Comparison of ENCODE assay signal across 8 mouse cellular contexts in genomic region chr10:34280591-34281175, GRCm38 (mm10). TPM values are rescaled to one million over a fixed set of nuclear protein-coding genes. Genes with fewer than 3 reads are reported as not detected.
DNase-seq lines count a peak whose midpoint lies in the region; ATAC-seq and TF ChIP-seq lines count a peak whose summit lies in the region.

No protein-coding gene starts in this region.

- no peak for TF ChIP-seq EP300 in liver, embryonic 14.5 days (IDR thresholded peaks at IDR 0.05; ENCODE audit: low read depth)

- 26% methylated on average over 13 of the region's 13 CpGs for WGBS in heart, embryonic 11.5 days (ENCODE audit: insufficient replicate concordance)
- 28% methylated on average over 13 of the region's 13 CpGs for WGBS in kidney, embryonic 15.5 days
- 16% methylated on average over 13 of the region's 13 CpGs for WGBS in liver, embryonic 14.5 days (ENCODE audit: insufficient replicate concordance)
- WGBS in neural tube, embryonic 11.5 days, result 28% methylated on average over 13 of the region's 13 CpGs

- TF ChIP-seq CTCF in liver, embryonic 14.5 days (IDR thresholded peaks at IDR 0.05; ENCODE audit: low read depth), result peak; percentile 72

- peak overlapping the region; percentile 25 for H3K4me3 ChIP-seq in heart, embryonic 11.5 days (ENCODE audit: low read depth, low read length)
- H3K4me3 ChIP-seq in kidney, embryonic 15.5 days (replicated peaks), result peak overlapping the region; percentile 28
- H3K4me3 ChIP-seq in liver, embryonic 14.5 days (ENCODE audit: insufficient read depth in 1 of 2, low read depth in 2 of 2, low read length in 2 of 2), result peak overlapping the region; percentile 79 to 97
- H3K4me3 ChIP-seq in neural tube, embryonic 11.5 days (ENCODE audit: low read depth, low read length), result no peak overlapping the region

- no peak overlapping the region for H3K27ac ChIP-seq in heart, embryonic 11.5 days (ENCODE audit: low read depth, low read length)
- no peak overlapping the region for H3K27ac ChIP-seq in kidney, embryonic 15.5 days
- H3K27ac ChIP-seq in liver, embryonic 14.5 days, result no peak overlapping the region
- H3K27ac ChIP-seq in neural tube, embryonic 11.5 days (ENCODE audit: low read depth, low read length), result no peak overlapping the region

- peak overlapping the region; percentile 57 for H3K4me2 ChIP-seq in heart, embryonic 11.5 days
- H3K4me2 ChIP-seq in kidney, embryonic 15.5 days, result peak overlapping the region; percentile 56
- H3K4me2 ChIP-seq in liver, embryonic 14.5 days (ENCODE audit: low read depth), result peak overlapping the region; percentile 83
- H3K4me2 ChIP-seq in neural tube, embryonic 11.5 days (ENCODE audit: low read depth), result 0 out of 2 replicates have a peak overlapping the region, but pooled peaks have one; percentile 4

- peak; percentile 20; the same call in 1 of the 2 replicates for ATAC-seq in common myeloid progenitor, adult 5-6 weeks (replicated peaks; ENCODE audit: low read depth, poor library complexity, severe bottlenecking)
- no peak for ATAC-seq in heart, embryonic 11.5 days (replicated peaks; ENCODE audit: insufficient number of reproducible peaks, low FRiP score, low TSS enrichment)
- ATAC-seq in kidney, embryonic 15.5 days (replicated peaks; ENCODE audit: low FRiP score), result no peak
- no peak for ATAC-seq in liver, embryonic 14.5 days (ENCODE audit: insufficient read depth)
- no peak for ATAC-seq in neural tube, embryonic 11.5 days (ENCODE audit: insufficient read depth, low FRiP score, low TSS enrichment)

- DNase-seq in 416B (ENCODE audit: low read depth), result peak; percentile 84
- peak; percentile 92 for DNase-seq in MN1 (ENCODE audit: low spot score)
- peak; percentile 54 to 67 (median 58) for DNase-seq in liver, embryonic 14.5 days (ENCODE audit: low read depth in 3 of 3, low spot score in 3 of 3)
- peak; percentile 53 for DNase-seq in neural tube, embryonic 11.5 days (ENCODE audit: low spot score)
- no peak for DNase-seq in urinary bladder, adult 2 months (ENCODE audit: low spot score)

- H3K27me3 ChIP-seq in heart, embryonic 11.5 days (ENCODE audit: control insufficient read depth, insufficient read depth, low read length), result no peaks in the 10 kb centered on the region
- peaks cover 10% of the 10 kb centered on the region; the same call in 1 of the 2 replicates for H3K27me3 ChIP-seq in kidney, embryonic 15.5 days
- H3K27me3 ChIP-seq in liver, embryonic 14.5 days (ENCODE audit: control insufficient read depth, insufficient read depth, low read length), result no peaks in the 10 kb centered on the region
- no peaks in the 10 kb centered on the region for H3K27me3 ChIP-seq in neural tube, embryonic 11.5 days (ENCODE audit: control insufficient read depth, insufficient read depth, low read length)

- H3K36me3 ChIP-seq in heart, embryonic 11.5 days (ENCODE audit: control insufficient read depth, insufficient read depth, low read length), result no peaks in the 10 kb centered on the region
- H3K36me3 ChIP-seq in kidney, embryonic 15.5 days, result no peaks in the 10 kb centered on the region
- H3K36me3 ChIP-seq in liver, embryonic 14.5 days (replicated peaks; ENCODE audit: control insufficient read depth, insufficient read depth, low read depth), result no peaks in the 10 kb centered on the region
- no peaks in the 10 kb centered on the region for H3K36me3 ChIP-seq in neural tube, embryonic 11.5 days (ENCODE audit: control insufficient read depth, insufficient read depth, low read length)

- peaks cover 11% of the 10 kb centered on the region for H3K4me1 ChIP-seq in heart, embryonic 11.5 days (ENCODE audit: control insufficient read depth, insufficient read depth, low read length)
- H3K4me1 ChIP-seq in kidney, embryonic 15.5 days, result peaks cover 18% of the 10 kb centered on the region
- H3K4me1 ChIP-seq in liver, embryonic 14.5 days (replicated peaks; ENCODE audit: control insufficient read depth in 2 of 2, insufficient read depth in 2 of 2, low read length in 1 of 2), result peaks cover 10 to 11% of the 10 kb centered on the region in 2 experiments
- H3K4me1 ChIP-seq in neural tube, embryonic 11.5 days (ENCODE audit: control insufficient read depth, insufficient read depth, low read length), result peaks cover 8% of the 10 kb centered on the region

- H3K9ac ChIP-seq in heart, embryonic 11.5 days (ENCODE audit: low read depth, low read length), result no peak overlapping the region
- H3K9ac ChIP-seq in kidney, embryonic 15.5 days, result no peak overlapping the region
- H3K9ac ChIP-seq in liver, embryonic 14.5 days (replicated peaks), result no peak overlapping the region; the same call in 1 of the 2 replicates
- no peak overlapping the region for H3K9ac ChIP-seq in neural tube, embryonic 11.5 days (ENCODE audit: low read length)

- no peaks in the 10 kb centered on the region for H3K9me3 ChIP-seq in heart, embryonic 11.5 days (replicated peaks; ENCODE audit: control insufficient read depth, low read length)
- no peaks in the 10 kb centered on the region for H3K9me3 ChIP-seq in kidney, embryonic 15.5 days (replicated peaks)
- H3K9me3 ChIP-seq in liver, embryonic 14.5 days (ENCODE audit: control insufficient read depth, low read length), result no peaks in the 10 kb centered on the region
- no peaks in the 10 kb centered on the region for H3K9me3 ChIP-seq in neural tube, embryonic 11.5 days (ENCODE audit: control insufficient read depth, low read length)

RNA-seq across cellular contexts. Expression of gene Tspyl1, which starts 1.3 kb away (rescaled TPM):
- 54.7 and 57.7 TPM in 2 replicates for total RNA-seq in common myeloid progenitor, adult 5-6 weeks (2017)
- 52.7 and 57.3 TPM in 2 replicates for polyA plus RNA-seq in heart, embryonic 11.5 days (2014; fragmentation: Nextera tagmentation; extraction: Ambion mirVana)
- 64.8 and 67.1 TPM in 2 replicates for polyA plus RNA-seq in kidney, embryonic 15.5 days (2015; fragmentation: Nextera tagmentation; extraction: Ambion mirVana)
- 8.4 and 11.2 TPM in 2 replicates for polyA plus RNA-seq in liver, embryonic 14.5 days (2012; rRNA removed)
- 13.0 and 13.5 TPM in 2 replicates for polyA plus RNA-seq in liver, embryonic 14.5 days (2014; fragmentation: Nextera tagmentation; extraction: Ambion mirVana)
- polyA plus RNA-seq in neural tube, embryonic 11.5 days (2014; fragmentation: Nextera tagmentation; extraction: Ambion mirVana), result 72.9 and 74.7 TPM in 2 replicates
- polyA plus RNA-seq in urinary bladder, adult 2 months (2012; rRNA removed), result 52.8 and 58.2 TPM in 2 replicates

RNA-seq across cellular contexts. Expression of gene Tspyl4, which starts 16.6 kb away (rescaled TPM):
- 1.7 and 1.8 TPM in 2 replicates for total RNA-seq in common myeloid progenitor, adult 5-6 weeks (2017)
- polyA plus RNA-seq in heart, embryonic 11.5 days (2014; fragmentation: Nextera tagmentation; extraction: Ambion mirVana), result 6.3 and 9.5 TPM in 2 replicates
- 11.2 and 14.8 TPM in 2 replicates for polyA plus RNA-seq in kidney, embryonic 15.5 days (2015; fragmentation: Nextera tagmentation; extraction: Ambion mirVana)
- polyA plus RNA-seq in liver, embryonic 14.5 days (2012; rRNA removed), result 0.29 and 0.42 TPM in 2 replicates
- polyA plus RNA-seq in liver, embryonic 14.5 days (2014; fragmentation: Nextera tagmentation; extraction: Ambion mirVana), result 0.19 and 0.48 TPM in 2 replicates
- 38.6 and 40.4 TPM in 2 replicates for polyA plus RNA-seq in neural tube, embryonic 11.5 days (2014; fragmentation: Nextera tagmentation; extraction: Ambion mirVana)
- 11.1 and 15.2 TPM in 2 replicates for polyA plus RNA-seq in urinary bladder, adult 2 months (2012; rRNA removed)

Comparison
In these comparisons a context has a peak if more than half of its experiments do, and no peak if none do; other contexts are left out.
1. H3K4me2 ChIP-seq: peak in every context shown above with its lines; median percentile 83 in liver, embryonic 14.5 days; 57 in heart, embryonic 11.5 days; 56 in kidney, embryonic 15.5 days; 4 in neural tube, embryonic 11.5 days.